Mouse (Mus musculus) midbrain, embryonic 15.5 days (tissue): Measurements from ENCODE around the gene Dnajb4. TPM values are rescaled to one million over a fixed set of nuclear protein-coding genes. Genes with fewer than 3 reads are reported as not detected.
A peak's percentile ranks its signal among the peaks of the same experiment; 100 is the strongest.
"Not testable (repeated sequence)": the region's sequence is repeated elsewhere in the genome, so short reads cannot be mapped to it uniquely, and the experiment has no call there.

ENCODE experiments used
- ATAC-seq: fragments of 200-750 bp; cut with Nextera tagmentation; replicated peaks from 2 replicates; pipeline ENCODE4 v1.8.0; 2017; ENCODE audit warnings: moderate TSS enrichment
- H3K27ac ChIP-seq: fragments of 300-500 bp; sonication (generic); 2 replicates; pipeline ENCODE4 v1.5.1; 2015; ENCODE audit warnings: mild to moderate bottlenecking, inconsistent platforms
- H3K27me3 ChIP-seq: fragments of 300-500 bp; sonication (generic); replicated peaks from 2 replicates; pipeline ENCODE4 v1.6.1; 2015; ENCODE audit warnings: inconsistent platforms
- H3K36me3 ChIP-seq: fragments of 300-500 bp; sonication (generic); replicated peaks from 2 replicates; pipeline ENCODE4 v1.6.1; 2015; ENCODE audit warnings: inconsistent platforms
- H3K4me1 ChIP-seq: fragments of 300-500 bp; sonication (generic); 2 replicates; pipeline ENCODE4 v1.6.1; 2015; ENCODE audit warnings: inconsistent platforms
- H3K4me2 ChIP-seq: fragments of 300-500 bp; sonication (generic); 2 replicates; pipeline ENCODE4 v1.6.1; 2015; ENCODE audit warnings: inconsistent platforms, mild to moderate bottlenecking, moderate library complexity
- H3K4me3 ChIP-seq: fragments of 300-500 bp; sonication (generic); 2 replicates; pipeline ENCODE4 v1.5.1; 2015; ENCODE audit warnings: mild to moderate bottlenecking, inconsistent platforms
- H3K9ac ChIP-seq: fragments of 300-500 bp; sonication (generic); 2 replicates; pipeline ENCODE4 v1.6.1; 2015; ENCODE audit warnings: mild to moderate bottlenecking, inconsistent platforms
- H3K9me3 ChIP-seq: fragments of 300-500 bp; sonication (generic); 2 replicates; pipeline ENCODE4 v1.6.1; 2016; ENCODE audit warnings: inconsistent platforms
- WGBS: fragments of 180-500 bp; shearing (Covaris S2); methylation state at CpG from one replicate; pipeline ENCODE4 v1.1.7; 2015; ENCODE audit warnings: mixed read lengths; 5-methylcytosine and 5-hydroxymethylcytosine counted together
- polyA plus RNA-seq: library from polyadenylated mRNA; unstranded; fragments of >200 nt; fragmentation: Nextera tagmentation; extraction: Ambion mirVana; gene quantifications from 2 replicates; pipeline ENCODE4 v1.2.1, GENCODE M21; 2015

Gene Dnajb4
- 40.0 and 41.0 TPM in 2 replicates for polyA plus RNA-seq

DNA sequence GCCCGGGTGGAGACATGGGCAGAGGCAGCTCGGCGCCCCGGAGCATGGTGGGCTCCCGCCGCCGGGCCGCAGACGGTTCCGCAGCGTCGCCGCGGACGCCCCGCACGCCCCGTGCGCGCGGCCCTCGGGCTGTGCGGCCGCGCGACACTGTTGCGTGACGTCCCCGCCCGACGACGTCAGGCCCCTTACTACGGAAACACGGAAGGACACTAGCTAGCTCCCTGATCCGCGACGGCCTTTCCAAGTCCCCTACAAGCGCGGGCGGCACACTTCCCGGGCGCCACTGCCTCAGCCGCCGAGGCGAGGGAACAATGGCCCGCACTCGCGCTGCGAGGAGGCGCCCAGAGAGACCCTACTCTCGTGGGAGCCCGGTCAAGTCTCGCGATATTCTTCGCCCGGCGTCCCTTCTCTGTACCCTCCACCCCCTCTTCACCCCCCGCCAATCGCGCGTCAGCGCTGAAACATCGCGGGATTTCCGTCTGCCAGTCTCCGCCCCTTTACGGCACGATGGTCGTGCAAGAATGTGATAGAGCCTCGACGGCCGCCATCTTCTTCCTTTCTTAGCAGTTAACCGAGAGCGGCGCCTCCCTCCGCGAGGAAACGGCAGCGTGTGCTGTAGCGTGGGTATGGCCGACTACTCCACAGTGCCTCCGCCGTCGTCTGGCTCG, at the start of gene Dnajb4, which contains the start of gene Fubp1:
Gene Dnajb4 (minus strand): TSS at position 336 of the 668 bp plus-strand sequence.
Gene Fubp1 (plus strand): TSS at position 456 of the 668 bp plus-strand sequence.
- Histone ChIP-seq H3K9ac (peak within 1 kb of the TSS; percentile 100), H3K36me3 (no peaks in the 10 kb centered on the region), H3K4me1 (peaks cover 34% of the 10 kb centered on the region), H3K27me3 (no peaks in the 10 kb centered on the region), H3K27ac (peak within 1 kb of the TSS; percentile 99), H3K4me2 (peak within 1 kb of the TSS; percentile 89), H3K4me3 (peak within 1 kb of the TSS; percentile 65), H3K9me3 (no peaks in the 10 kb centered on the region)
- WGBS, result under 1% methylated on average over 85 of the region's 85 CpGs
- ATAC-seq, result peak; percentile 96

DNA sequence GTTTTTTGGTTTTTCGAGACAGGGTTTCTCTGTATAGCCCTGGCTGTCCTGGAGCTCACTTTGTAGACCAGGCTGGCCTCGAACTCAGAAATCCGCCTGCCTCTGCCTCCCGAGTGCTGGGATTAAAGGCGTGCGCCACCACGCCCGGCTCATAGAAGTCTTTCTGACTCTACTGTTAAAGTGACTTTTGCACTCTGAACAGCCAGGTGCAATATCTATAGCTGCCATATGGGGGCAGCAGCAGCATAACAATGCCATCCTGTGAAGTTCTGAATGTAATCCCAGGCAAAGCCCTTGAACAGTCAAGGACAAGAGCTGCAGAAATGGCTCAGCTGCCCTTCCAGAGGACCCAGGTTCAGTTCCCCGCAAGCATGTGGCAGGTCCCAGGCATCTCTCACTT, 49.3 kb upstream of the Dnajb4 start:
- WGBS, result 40% methylated on average over 8 of the region's 9 CpGs
- peaks cover 16% of the 10 kb centered on the region for H3K27me3 ChIP-seq
- not testable (repeated sequence) for H3K4me1 ChIP-seq, H3K4me2 ChIP-seq, H3K9ac ChIP-seq, H3K4me3 ChIP-seq, H3K9me3 ChIP-seq, H3K36me3 ChIP-seq, H3K27ac ChIP-seq
- ATAC-seq, result peak; percentile 42; the same call in 1 of the 2 replicates

GRCm38 (mm10) chr3:152257528-152257927, 47.4 kb upstream of the Dnajb4 start:
- Histone ChIP-seq H3K27me3 (peaks cover 5% of the 10 kb centered on the region; the same call in 1 of the 2 replicates), H3K4me2 (no peak overlapping the region)
- ATAC-seq, result no peak

GRCm38 (mm10) chr3:152250487-152250886, 40.4 kb upstream of the Dnajb4 start:
- no peak overlapping the region for H3K4me2 ChIP-seq
- no peaks in the 10 kb centered on the region for H3K27me3 ChIP-seq
- no peak overlapping the region for H3K4me3 ChIP-seq
- ATAC-seq, result no peak
- H3K9me3 ChIP-seq, result no peaks in the 10 kb centered on the region
- no peaks in the 10 kb centered on the region for H3K4me1 ChIP-seq
- no peak overlapping the region for H3K27ac ChIP-seq
- 93% methylated on average over 1 of the region's 1 CpGs for WGBS
- no peaks in the 10 kb centered on the region for H3K36me3 ChIP-seq
- no peak overlapping the region for H3K9ac ChIP-seq

More at GRCm38 (mm10) chr3:152257528-152257927, 47.4 kb upstream of the Dnajb4 start:
- Histone ChIP-seq H3K9me3 (no peaks in the 10 kb centered on the region), H3K4me3 (no peak overlapping the region), H3K36me3 (no peaks in the 10 kb centered on the region), H3K27ac (no peak overlapping the region), H3K4me1 (no peaks in the 10 kb centered on the region), H3K9ac (no peak overlapping the region)
- WGBS, result 87% methylated on average over 3 of the region's 3 CpGs

DNA sequence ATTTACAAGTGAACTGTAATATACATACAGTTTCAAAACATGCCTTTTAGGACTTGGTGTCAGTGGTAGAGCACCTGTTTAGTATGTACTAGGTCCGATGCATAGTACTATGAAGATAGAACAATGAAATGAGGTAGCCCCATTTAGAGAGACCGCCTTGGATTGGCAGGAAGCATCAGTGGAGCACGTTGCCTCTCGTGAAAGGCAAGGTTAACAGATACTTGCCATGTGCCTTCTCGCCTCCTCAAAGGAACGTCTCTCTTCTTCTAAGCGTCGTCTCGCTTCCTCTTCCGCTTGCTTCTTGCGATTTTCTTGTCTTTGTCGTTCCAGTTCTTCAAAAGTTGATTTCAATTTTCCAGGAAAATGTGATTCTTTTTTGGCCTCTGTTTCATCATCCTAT, 37.6 kb upstream of the Dnajb4 start:
- Histone ChIP-seq H3K9me3 (no peaks in the 10 kb centered on the region), H3K27me3 (no peaks in the 10 kb centered on the region), H3K4me1 (no peaks in the 10 kb centered on the region), H3K4me2 (no peak overlapping the region), H3K9ac (no peak overlapping the region), H3K27ac (no peak overlapping the region), H3K36me3 (no peaks in the 10 kb centered on the region), H3K4me3 (no peak overlapping the region)
- no peak for ATAC-seq
- 92% methylated on average over 12 of the region's 12 CpGs for WGBS

DNA sequence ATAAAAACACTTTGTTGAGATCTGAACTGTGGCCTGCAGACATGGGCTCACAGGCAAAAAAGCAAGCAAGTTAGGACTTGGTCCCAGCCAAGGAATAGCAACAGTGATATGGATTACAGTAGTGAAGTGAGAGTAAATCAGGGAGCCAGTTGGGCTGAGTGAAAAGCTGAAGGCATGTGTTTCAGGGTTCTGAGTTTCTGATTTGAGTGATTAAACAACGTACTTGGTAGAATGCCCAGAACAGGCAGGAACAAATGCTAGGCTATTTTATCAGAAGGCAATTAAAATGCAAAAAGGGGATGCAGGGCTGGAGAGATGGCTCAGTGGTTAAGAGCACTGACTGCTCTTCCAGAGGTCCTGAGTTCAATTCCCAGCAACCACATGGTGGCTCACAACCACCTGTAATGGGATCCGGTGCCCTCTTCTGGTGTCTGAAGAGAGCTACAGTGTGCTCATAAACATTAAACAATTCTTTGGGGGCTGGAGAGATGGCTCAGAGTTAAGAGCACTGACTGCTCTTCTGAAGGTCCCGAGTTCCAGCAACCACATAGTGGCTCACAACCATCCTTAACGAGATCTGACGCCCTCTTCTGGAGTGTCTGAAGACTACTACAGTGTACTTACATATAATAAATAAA, 35.3 kb upstream of the Dnajb4 start:
- H3K9me3 ChIP-seq, result no peaks in the 10 kb centered on the region
- no peak for ATAC-seq
- H3K36me3 ChIP-seq, result no peaks in the 10 kb centered on the region
- 0 out of 2 replicates have a peak overlapping the region, but pooled peaks have one; percentile 29 for H3K27ac ChIP-seq
- no peaks in the 10 kb centered on the region for H3K27me3 ChIP-seq
- H3K4me3 ChIP-seq, result no peak overlapping the region
- no peak overlapping the region for H3K9ac ChIP-seq
- WGBS, result 82% methylated on average over 5 of the region's 5 CpGs
- no peaks in the 10 kb centered on the region for H3K4me1 ChIP-seq
- H3K4me2 ChIP-seq, result no peak overlapping the region

GRCm38 (mm10) chr3:152243304-152243703, 33.2 kb upstream of the Dnajb4 start:
- WGBS, result 79% methylated on average over 4 of the region's 4 CpGs
- Histone ChIP-seq H3K27me3 (no peaks in the 10 kb centered on the region), H3K4me2 (no peak overlapping the region), H3K9ac (no peak overlapping the region), H3K36me3 (0 out of 2 replicates have a peak, but pooled peaks cover under 1% of the 10 kb centered on the region), H3K4me1 (no peaks in the 10 kb centered on the region), H3K4me3 (no peak overlapping the region), H3K27ac (no peak overlapping the region), H3K9me3 (no peaks in the 10 kb centered on the region)
- ATAC-seq, result no peak

DNA sequence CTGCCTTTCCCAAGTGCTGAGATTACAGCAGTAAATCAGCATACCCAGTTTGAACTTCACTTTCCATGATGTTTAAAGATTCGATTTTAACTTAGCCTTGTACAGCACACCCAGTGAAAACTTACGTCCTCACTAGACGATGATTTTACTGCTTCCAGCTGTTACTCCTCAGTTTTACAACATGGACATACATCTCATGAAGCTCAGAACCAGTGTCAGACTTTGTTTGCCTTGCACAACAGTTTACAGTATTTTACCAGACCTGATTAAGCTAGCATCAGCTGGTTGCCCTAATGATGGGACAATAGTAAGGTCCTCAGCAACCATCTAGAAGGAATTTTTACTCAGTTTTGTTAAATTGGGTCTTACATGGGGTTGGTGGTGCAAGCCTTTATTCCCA, 31.0 kb upstream of the Dnajb4 start:
- H3K9me3 ChIP-seq, result no peaks in the 10 kb centered on the region
- no peak overlapping the region for H3K4me2 ChIP-seq
- no peaks in the 10 kb centered on the region for H3K4me1 ChIP-seq
- no peak overlapping the region for H3K27ac ChIP-seq
- H3K27me3 ChIP-seq, result no peaks in the 10 kb centered on the region
- H3K36me3 ChIP-seq, result 0 out of 2 replicates have a peak, but pooled peaks cover 4% of the 10 kb centered on the region
- no peak overlapping the region for H3K4me3 ChIP-seq
- no peak overlapping the region for H3K9ac ChIP-seq
- WGBS, result 86% methylated on average over 3 of the region's 3 CpGs
- no peak for ATAC-seq

GRCm38 (mm10) chr3:152239592-152239991, 29.5 kb upstream of the Dnajb4 start:
- 94% methylated on average over 1 of the region's 1 CpGs for WGBS
- 0 out of 2 replicates have a peak, but pooled peaks have one; percentile 39 for ATAC-seq
- H3K4me1 ChIP-seq, result no peaks in the 10 kb centered on the region
- H3K27ac ChIP-seq, result no peak overlapping the region
- no peaks in the 10 kb centered on the region for H3K27me3 ChIP-seq
- H3K9ac ChIP-seq, result no peak overlapping the region
- H3K4me2 ChIP-seq, result no peak overlapping the region
- 0 out of 2 replicates have a peak, but pooled peaks cover 6% of the 10 kb centered on the region for H3K36me3 ChIP-seq
- H3K9me3 ChIP-seq, result no peaks in the 10 kb centered on the region
- H3K4me3 ChIP-seq, result no peak overlapping the region

- WGBS, result 75% methylated on average over 2 of the region's 2 CpGs
- no peaks in the 10 kb centered on the region for H3K9me3 ChIP-seq
Observed at GRCm38 (mm10) chr3:152238836-152239235, 28.7 kb upstream of the Dnajb4 start.

GRCm38 (mm10) chr3:152235805-152236204, 25.7 kb upstream of the Dnajb4 start:
- no peak overlapping the region for H3K9ac ChIP-seq
- H3K36me3 ChIP-seq, result peaks cover 13% of the 10 kb centered on the region; the same call in 1 of the 2 replicates
- ATAC-seq, result no peak
- no peaks in the 10 kb centered on the region for H3K27me3 ChIP-seq
- no peak overlapping the region for H3K4me3 ChIP-seq
- no peaks in the 10 kb centered on the region for H3K9me3 ChIP-seq
- no peak overlapping the region for H3K4me2 ChIP-seq
- H3K27ac ChIP-seq, result no peak overlapping the region
- H3K4me1 ChIP-seq, result no peaks in the 10 kb centered on the region
- 98% methylated on average over 1 of the region's 1 CpGs for WGBS

More at GRCm38 (mm10) chr3:152238836-152239235, 28.7 kb upstream of the Dnajb4 start:
- H3K4me1 ChIP-seq, result no peaks in the 10 kb centered on the region
- H3K36me3 ChIP-seq, result peaks cover 6% of the 10 kb centered on the region; the same call in 1 of the 2 replicates
- H3K9ac ChIP-seq, result no peak overlapping the region
- H3K4me3 ChIP-seq, result no peak overlapping the region
- ATAC-seq, result 0 out of 2 replicates have a peak, but pooled peaks have one; percentile 24
- no peaks in the 10 kb centered on the region for H3K27me3 ChIP-seq
- H3K27ac ChIP-seq, result no peak overlapping the region
- H3K4me2 ChIP-seq, result no peak overlapping the region

DNA sequence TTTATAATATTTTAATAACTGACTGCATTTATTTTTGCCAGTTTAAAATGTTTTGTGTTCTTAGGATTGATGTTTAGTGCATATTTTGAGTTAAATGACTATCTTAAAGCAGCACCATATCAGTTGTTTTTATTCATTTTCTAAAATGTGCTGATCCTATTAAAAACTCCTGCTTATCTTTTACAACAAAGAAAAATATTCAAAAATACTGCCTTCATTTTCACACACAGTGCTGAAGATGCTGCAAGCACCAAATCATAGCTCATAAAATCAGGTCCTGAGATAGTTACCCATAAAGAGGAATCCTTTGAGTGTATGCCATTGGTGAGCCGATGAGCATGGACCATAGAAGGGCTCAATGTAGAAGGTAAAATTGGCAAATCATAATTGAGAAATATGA, 25.1 kb upstream of the Dnajb4 start:
- Histone ChIP-seq H3K36me3 (peaks cover 13% of the 10 kb centered on the region; the same call in 1 of the 2 replicates), H3K27ac (no peak overlapping the region), H3K4me3 (no peak overlapping the region), H3K4me2 (no peak overlapping the region), H3K4me1 (no peaks in the 10 kb centered on the region), H3K9ac (no peak overlapping the region), H3K27me3 (no peaks in the 10 kb centered on the region), H3K9me3 (no peaks in the 10 kb centered on the region)
- ATAC-seq, result no peak
- WGBS, result 89% methylated on average over 1 of the region's 1 CpGs
